Mouse (Mus musculus): ENCODE measurements around the gene Ms4a4a.
"Not testable (repeated sequence)": the region's sequence is repeated elsewhere in the genome, so short reads cannot be mapped to it uniquely, and the experiment has no call there.

The Ms4a4a gene

GRCm38 (mm10) chr19:11375273-11375672, at the start of gene Ms4a4a:
Gene Ms4a4a, plus strand, starts transcription at chr19:11375523.
- no peak for DNase-seq (ENCODE audit: low spot score)

- DNase-seq (ENCODE audit: low spot score): no peak
Measured at GRCm38 (mm10) chr19:11335932-11336331, 39.4 kb upstream of the Ms4a4a start, which contains the start of gene Ms4a7. Gene Ms4a7, minus strand, starts transcription at chr19:11336146.

- no peak for DNase-seq (ENCODE audit: low spot score)
Measured at GRCm38 (mm10) chr19:11343147-11343546, 32.2 kb upstream of the Ms4a4a start.

GRCm38 (mm10) chr19:11343992-11344391, 31.3 kb upstream of the Ms4a4a start:
- no peak for DNase-seq (ENCODE audit: low spot score)

GRCm38 (mm10) chr19:11349698-11350481, 25.4 kb upstream of the Ms4a4a start:
- DNase-seq (ENCODE audit: low spot score): peak; percentile 7

- no peak for DNase-seq (ENCODE audit: low spot score)
Measured at GRCm38 (mm10) chr19:11351878-11352277, 23.4 kb upstream of the Ms4a4a start.

- no peak for DNase-seq (ENCODE audit: low spot score)
Measured at GRCm38 (mm10) chr19:11355730-11356129, 19.6 kb upstream of the Ms4a4a start.

- no peak for DNase-seq (ENCODE audit: low spot score)
Measured at GRCm38 (mm10) chr19:11360106-11360505, 15.2 kb upstream of the Ms4a4a start.

- no peak for DNase-seq (ENCODE audit: low spot score)
Measured at GRCm38 (mm10) chr19:11362002-11362401, 13.3 kb upstream of the Ms4a4a start.

GRCm38 (mm10) chr19:11368310-11368709, 7.0 kb upstream of the Ms4a4a start:
- DNase-seq (ENCODE audit: low spot score): no peak

GRCm38 (mm10) chr19:11371181-11371580, 4.1 kb upstream of the Ms4a4a start:
- no peak for DNase-seq (ENCODE audit: low spot score)

GRCm38 (mm10) chr19:11376399-11376798, 1.1 kb downstream of the Ms4a4a start:
- no peak for DNase-seq (ENCODE audit: low spot score)

- no peak for DNase-seq (ENCODE audit: low spot score)
Measured at GRCm38 (mm10) chr19:11387109-11387508, 11.8 kb downstream of the Ms4a4a start.

GRCm38 (mm10) chr19:11387685-11388084, 12.4 kb downstream of the Ms4a4a start:
- DNase-seq (ENCODE audit: low spot score): no peak

GRCm38 (mm10) chr19:11388949-11389348, 13.6 kb downstream of the Ms4a4a start:
- DNase-seq (ENCODE audit: low spot score): no peak

- no peak for DNase-seq (ENCODE audit: low spot score)
Measured at GRCm38 (mm10) chr19:11395769-11396168, 20.4 kb downstream of the Ms4a4a start.

GRCm38 (mm10) chr19:11404527-11404926, 29.2 kb downstream of the Ms4a4a start, which contains the start of gene Ms4a4c:
Gene Ms4a4c, plus strand, starts transcription at chr19:11404770.
- no peak for DNase-seq (ENCODE audit: low spot score)

GRCm38 (mm10) chr19:11407428-11407827, 32.1 kb downstream of the Ms4a4a start:
- DNase-seq (ENCODE audit: low spot score): no peak

- no peak for DNase-seq (ENCODE audit: low spot score)
Measured at GRCm38 (mm10) chr19:11408591-11408990, 33.3 kb downstream of the Ms4a4a start.

- DNase-seq (ENCODE audit: low spot score): no peak
Measured at GRCm38 (mm10) chr19:11411640-11412039, 36.3 kb downstream of the Ms4a4a start.

- DNase-seq (ENCODE audit: low spot score): no peak
Measured at GRCm38 (mm10) chr19:11414084-11414483, 38.8 kb downstream of the Ms4a4a start.

GRCm38 (mm10) chr19:11415581-11415980, 40.3 kb downstream of the Ms4a4a start:
- no peak for DNase-seq (ENCODE audit: low spot score)

- not testable (repeated sequence) for DNase-seq (ENCODE audit: low spot score)
Measured at GRCm38 (mm10) chr19:11418865-11419264, 43.5 kb downstream of the Ms4a4a start.

- not testable (repeated sequence) for DNase-seq (ENCODE audit: low spot score)
Measured at GRCm38 (mm10) chr19:11431209-11431608, 55.9 kb downstream of the Ms4a4a start.

Data from ovary, postnatal 36 days (tissue).